Mouse (Mus musculus) brain, adult 2 months (tissue): Measurements from ENCODE around the gene Phyhipl.

Experiments
- DNase-seq: peaks from one replicate; pipeline ENCODE4 v3.0.0; 2011; ENCODE audit warnings: low read depth, low spot score

The Phyhipl gene

DNA sequence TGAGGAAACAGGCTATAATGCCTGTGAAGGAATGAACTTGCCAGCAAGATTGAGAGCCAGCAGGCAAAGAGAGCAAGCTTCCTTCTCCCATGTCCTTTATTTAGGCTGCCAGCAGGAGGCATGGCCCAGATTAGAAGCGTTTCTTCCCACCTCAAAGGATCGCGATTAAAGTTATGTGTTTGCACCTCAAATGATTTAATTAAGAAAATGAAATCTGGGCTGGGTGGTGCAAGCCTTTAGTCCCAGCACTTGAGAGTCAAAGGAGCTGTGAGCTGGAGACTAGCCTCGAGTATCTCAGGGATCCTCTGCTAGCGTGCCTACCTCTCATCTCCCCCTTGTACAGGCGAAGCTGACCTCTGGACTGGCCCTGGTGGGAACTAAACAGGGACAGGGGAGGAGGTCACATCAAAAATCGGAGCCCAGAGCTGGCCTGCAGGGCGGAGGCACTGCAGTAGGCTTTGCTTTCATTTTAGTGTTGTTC is 122.4 kb downstream of the Phyhipl start:
- DNase-seq = peak; percentile 85

DNA sequence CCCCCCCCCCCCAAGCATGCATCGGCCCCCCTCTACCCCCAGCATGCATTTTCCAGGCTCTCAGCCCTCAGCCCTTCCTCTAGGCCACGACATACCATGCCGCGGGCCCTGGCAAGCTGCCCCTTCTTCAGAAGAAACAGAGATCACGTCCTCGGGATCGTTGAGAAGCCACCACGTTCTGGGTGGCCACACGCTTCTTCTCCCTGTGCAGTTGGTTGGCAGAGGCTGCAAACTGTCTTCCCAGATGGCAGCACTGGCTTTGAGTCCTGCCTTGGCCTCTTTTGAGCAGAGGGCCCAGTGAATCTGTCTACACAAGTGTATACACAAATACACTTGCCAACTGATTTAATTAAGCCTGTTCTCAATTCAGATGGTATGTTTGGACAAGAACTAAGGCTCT is 123.5 kb downstream of the Phyhipl start:
- DNase-seq = peak; percentile 93

DNA sequence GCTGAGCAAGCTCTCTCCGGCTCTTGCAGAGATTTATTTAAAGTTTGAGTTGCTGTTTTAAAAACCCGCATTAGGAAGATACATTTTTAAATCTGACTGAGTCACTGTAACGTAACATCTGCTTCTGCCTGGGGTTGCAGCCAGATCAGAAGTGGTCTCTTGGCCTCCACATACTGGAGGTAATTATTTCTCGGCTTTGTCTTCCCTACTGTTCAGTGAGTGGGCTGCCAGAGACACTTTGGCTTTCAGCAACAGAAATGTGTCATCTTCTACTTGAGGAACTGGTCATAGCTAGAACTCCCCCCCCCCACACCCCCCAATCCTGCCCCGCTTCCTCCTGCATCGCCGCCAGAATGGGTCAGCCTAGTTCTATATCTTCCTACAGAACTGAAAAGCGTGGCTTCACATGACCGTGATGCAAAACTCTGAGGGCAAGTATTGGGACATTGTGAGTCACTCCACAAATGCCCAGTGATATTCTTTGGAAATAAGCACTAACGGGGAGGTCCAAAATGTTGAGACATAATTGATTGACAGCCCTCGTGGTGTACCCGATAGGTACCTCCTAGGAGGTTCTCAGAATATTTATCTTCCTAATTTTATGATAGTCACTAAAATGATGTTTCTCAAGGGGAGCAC is 125.5 kb downstream of the Phyhipl start:
- DNase-seq = peak; percentile 82

- no peak for DNase-seq
Observed at GRCm38 (mm10) chr10:70521379-70521778, 134.4 kb downstream of the Phyhipl start.

- peak; percentile 88 for DNase-seq
Observed at GRCm38 (mm10) chr10:70520143-70521131, 135.3 kb downstream of the Phyhipl start.

DNA sequence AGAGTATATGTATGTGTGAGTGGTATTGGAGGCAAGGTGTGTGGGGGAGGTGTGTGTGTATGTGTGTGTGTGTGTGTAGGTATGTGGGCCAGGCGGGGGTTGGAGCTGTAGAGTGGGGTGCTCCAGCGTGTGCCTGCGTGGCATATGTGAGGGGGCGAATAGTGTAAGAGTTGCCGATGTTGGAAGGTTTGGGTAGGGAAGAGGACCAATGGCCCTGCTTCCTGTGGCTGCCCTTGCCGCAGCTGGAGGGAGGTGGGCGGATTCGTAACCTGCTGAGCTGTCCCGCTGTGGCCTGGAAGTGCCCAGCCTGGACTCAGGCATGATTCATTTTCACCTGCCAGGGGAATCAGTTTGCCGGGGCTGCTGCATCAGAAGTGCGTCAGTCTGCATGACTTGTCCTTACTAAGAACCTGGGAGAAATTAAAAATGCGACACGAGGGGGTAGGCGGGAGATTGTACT is 136.1 kb downstream of the Phyhipl start:
- peak; percentile 79 for DNase-seq

DNA sequence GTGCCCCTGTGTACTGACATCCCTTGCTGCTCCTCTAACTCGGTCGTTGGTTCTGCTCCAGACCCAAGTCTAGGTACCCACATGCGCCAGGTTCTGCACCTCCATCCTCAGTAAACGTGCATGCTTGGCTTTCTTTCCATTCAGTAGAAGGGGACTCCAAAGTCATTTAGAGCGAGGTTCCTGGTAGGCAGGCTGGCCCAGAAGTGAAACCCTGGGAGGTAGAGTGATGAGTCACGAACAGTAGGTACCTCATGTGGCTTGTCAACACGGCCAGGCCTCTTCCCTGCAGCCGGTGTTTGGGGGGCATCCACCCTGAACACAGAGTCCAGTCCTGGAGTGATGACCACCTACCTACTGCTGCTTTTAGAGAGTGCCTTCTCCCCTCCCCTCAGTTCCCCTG is 139.1 kb downstream of the Phyhipl start:
- peak; percentile 57 for DNase-seq

DNA sequence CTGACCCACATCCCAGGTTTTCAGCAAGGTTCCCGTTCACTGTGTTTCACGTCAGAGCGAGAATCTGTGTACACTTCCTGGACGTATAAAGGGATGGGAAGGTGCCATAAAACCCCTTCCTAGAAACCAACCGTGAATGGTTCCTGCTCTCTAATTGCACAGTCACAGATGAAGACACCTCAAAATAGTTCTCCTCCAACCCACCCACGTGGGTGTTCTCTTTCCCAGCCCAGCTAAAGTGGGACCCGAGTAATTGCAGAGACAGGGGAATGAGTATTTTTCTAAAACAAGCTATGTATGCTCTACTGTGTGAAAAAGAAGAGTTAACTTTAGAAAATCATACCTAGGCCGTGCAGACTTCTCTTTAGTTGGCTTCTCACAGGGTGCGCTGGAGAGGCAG is 140.9 kb downstream of the Phyhipl start:
- peak; percentile 69 for DNase-seq

- no peak for DNase-seq
Observed at GRCm38 (mm10) chr10:70507880-70508279, 147.9 kb downstream of the Phyhipl start.
